Mouse (Mus musculus) ES-Bruce4 (cell line): Measurements from ENCODE around the gene Zmym2. TPM values are rescaled to one million over a fixed set of nuclear protein-coding genes. Genes with fewer than 3 reads are reported as not detected.

Experiments used
- H3K27ac ChIP-seq: 2 replicates; pipeline ENCODE4 v1.5.1; 2012; ENCODE audit warnings: low read length, inconsistent platforms; ENCODE audit not compliant: insufficient read depth
- H3K27me3 ChIP-seq: 2 replicates; pipeline ENCODE4 v1.6.1; 2012; ENCODE audit warnings: mild to moderate bottlenecking, low read length, inconsistent platforms; ENCODE audit not compliant: control insufficient read depth, poor library complexity, insufficient read depth, severe bottlenecking
- H3K36me3 ChIP-seq: 2 replicates; pipeline ENCODE4 v1.6.1; 2012; ENCODE audit warnings: inconsistent platforms, mild to moderate bottlenecking, low read length, moderate library complexity; ENCODE audit not compliant: control insufficient read depth, poor library complexity, insufficient read depth, severe bottlenecking
- H3K4me1 ChIP-seq: one replicate; pipeline ENCODE4 v1.8.1; 2011; ENCODE audit warnings: low read length; ENCODE audit not compliant: control insufficient read depth, insufficient read depth
- H3K4me3 ChIP-seq: 2 replicates; pipeline ENCODE4 v1.5.1; 2011; ENCODE audit warnings: low read depth, mild to moderate bottlenecking, low read length
- H3K9ac ChIP-seq: 2 replicates; pipeline ENCODE4 v1.6.1; 2012; ENCODE audit warnings: low read depth, mild to moderate bottlenecking, inconsistent platforms; ENCODE audit not compliant: poor library complexity, severe bottlenecking
- H3K9me3 ChIP-seq: replicated peaks from 2 replicates; pipeline ENCODE4 v1.6.1; 2012; ENCODE audit warnings: mild to moderate bottlenecking, low read length, inconsistent platforms; ENCODE audit not compliant: control insufficient read depth, poor library complexity, insufficient read depth, severe bottlenecking
- CTCF ChIP-seq: IDR thresholded peaks from one replicate; pipeline ENCODE4 v1.8.1; 2011; ENCODE audit warnings: low read depth, low read length
- EP300 ChIP-seq: IDR thresholded peaks from 2 replicates; pipeline ENCODE4 v1.6.1; 2011; ENCODE audit warnings: low read depth, low read length; ENCODE audit not compliant: insufficient read depth
- POLR2A ChIP-seq: IDR thresholded peaks from one replicate; pipeline ENCODE4 v1.8.1; 2011; ENCODE audit warnings: low read length; ENCODE audit not compliant: insufficient read depth
- polyA plus RNA-seq: library from polyadenylated mRNA; stranded (reverse); fragments of >200 nt; gene quantifications from 2 replicates; pipeline ENCODE4 v1.2.4, GENCODE M21; 2011; ENCODE audit warnings: low read depth; ENCODE audit not compliant: missing spikeins, insufficient read depth, insufficient read length

The Zmym2 gene
- polyA plus RNA-seq, 1 experiment = 147 TPM

- no peaks in the 10 kb centered on the region for H3K9me3 ChIP-seq
- no peak overlapping the region for H3K9ac ChIP-seq
- no peaks in the 10 kb centered on the region for H3K27me3 ChIP-seq
- H3K27ac ChIP-seq = no peak overlapping the region
- H3K36me3 ChIP-seq = peaks cover 34% of the 10 kb centered on the region
- H3K4me3 ChIP-seq = no peak overlapping the region
- no peaks in the 10 kb centered on the region for H3K4me1 ChIP-seq
- TF ChIP-seq POLR2A (no peak), EP300 (no peak), CTCF (no peak)
Measured at GRCm38 (mm10) chr14:56939903-56940302, 53.5 kb downstream of the Zmym2 start.

GRCm38 (mm10) chr14:56952928-56953327 is 66.5 kb downstream of the Zmym2 start:
- Histone ChIP-seq H3K4me3 (no peak overlapping the region), H3K36me3 (peaks cover 38% of the 10 kb centered on the region), H3K4me1 (no peaks in the 10 kb centered on the region), H3K9ac (no peak overlapping the region), H3K27ac (no peak overlapping the region), H3K27me3 (no peaks in the 10 kb centered on the region), H3K9me3 (no peaks in the 10 kb centered on the region)
- TF ChIP-seq CTCF (no peak), POLR2A (no peak), EP300 (no peak)

GRCm38 (mm10) chr14:56954393-56954792 is 67.9 kb downstream of the Zmym2 start:
- Histone ChIP-seq H3K9me3 (no peaks in the 10 kb centered on the region), H3K36me3 (peaks cover 37% of the 10 kb centered on the region), H3K27me3 (no peaks in the 10 kb centered on the region), H3K9ac (no peak overlapping the region), H3K4me1 (no peaks in the 10 kb centered on the region), H3K4me3 (no peak overlapping the region), H3K27ac (no peak overlapping the region)
- TF ChIP-seq EP300 = no peak
- TF ChIP-seq POLR2A = no peak

- no peak overlapping the region for H3K4me3 ChIP-seq
- TF ChIP-seq EP300 (no peak), CTCF (no peak), POLR2A (no peak)
- H3K27me3 ChIP-seq = no peaks in the 10 kb centered on the region
- H3K4me1 ChIP-seq = no peaks in the 10 kb centered on the region
- H3K27ac ChIP-seq = no peak overlapping the region
- peaks cover 5% of the 10 kb centered on the region for H3K36me3 ChIP-seq
- H3K9me3 ChIP-seq = no peaks in the 10 kb centered on the region
- no peak overlapping the region for H3K9ac ChIP-seq
Measured at GRCm38 (mm10) chr14:56963969-56964734, 77.7 kb downstream of the Zmym2 start.

GRCm38 (mm10) chr14:56969653-56970052 is 83.2 kb downstream of the Zmym2 start:
- no peaks in the 10 kb centered on the region for H3K4me1 ChIP-seq
- H3K4me3 ChIP-seq = no peak overlapping the region
- H3K27ac ChIP-seq = no peak overlapping the region
- no peaks in the 10 kb centered on the region for H3K9me3 ChIP-seq
- no peaks in the 10 kb centered on the region for H3K27me3 ChIP-seq
- no peaks in the 10 kb centered on the region for H3K36me3 ChIP-seq
- TF ChIP-seq EP300 (no peak), CTCF (no peak), POLR2A (no peak)
- H3K9ac ChIP-seq = no peak overlapping the region

GRCm38 (mm10) chr14:56970160-56970559 is 83.7 kb downstream of the Zmym2 start:
- Histone ChIP-seq H3K4me3 (no peak overlapping the region), H3K36me3 (no peaks in the 10 kb centered on the region), H3K4me1 (no peaks in the 10 kb centered on the region), H3K9ac (no peak overlapping the region), H3K27ac (no peak overlapping the region), H3K9me3 (no peaks in the 10 kb centered on the region), H3K27me3 (no peaks in the 10 kb centered on the region)
- no peak for TF ChIP-seq EP300
- no peak for TF ChIP-seq CTCF
- TF ChIP-seq POLR2A = no peak
